In the genomic region with DNA sequence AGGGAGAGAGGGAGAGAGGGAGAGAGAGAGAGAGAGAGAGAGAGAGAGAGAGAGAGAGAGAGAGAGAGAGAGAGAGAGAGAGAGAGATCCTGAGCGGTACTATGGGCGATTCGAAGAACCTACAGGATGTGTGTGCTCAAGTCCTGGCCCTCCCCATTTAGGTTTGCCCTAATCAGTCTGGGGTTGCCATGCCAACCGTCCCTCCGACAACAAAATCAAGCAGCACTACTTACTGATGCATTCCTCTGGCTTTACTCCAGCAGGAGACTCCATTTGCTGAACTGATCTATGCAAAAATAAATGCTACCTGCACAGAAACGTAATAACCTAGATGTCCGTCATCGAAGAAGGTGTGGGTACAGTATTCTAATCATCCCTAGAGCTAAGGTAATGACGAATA, we compare ENCODE assay signal across 8 mouse cellular contexts. TPM values are rescaled to one million over a fixed set of nuclear protein-coding genes. Genes with fewer than 3 reads are reported as not detected.
A peak's percentile ranks its signal among the peaks of the same experiment; 100 is the strongest.
DNase-seq lines count a peak whose midpoint lies in the region; ATAC-seq and TF ChIP-seq lines count a peak whose summit lies in the region.

No protein-coding gene starts in this region.

- H3K4me1 ChIP-seq in kidney, adult 2 months (ENCODE audit: control insufficient read depth, insufficient read depth, low read length) = peaks cover 3% of the 10 kb centered on the region; the same call in 1 of the 2 replicates
- peaks cover 15% of the 10 kb centered on the region for H3K4me1 ChIP-seq in limb, embryonic 10.5 days
- peaks cover 12% of the 10 kb centered on the region for H3K4me1 ChIP-seq in midbrain, embryonic 13.5 days (replicated peaks)
- H3K4me1 ChIP-seq in stomach, embryonic 15.5 days = no peaks in the 10 kb centered on the region

- TF ChIP-seq POLR2A in kidney, adult 2 months (IDR thresholded peaks at IDR 0.05; ENCODE audit: low read depth, low read length) = no peak

- H3K9me3 ChIP-seq in limb, embryonic 10.5 days (replicated peaks) = no peaks in the 10 kb centered on the region
- peaks cover 5% of the 10 kb centered on the region; the same call in 1 of the 2 replicates for H3K9me3 ChIP-seq in midbrain, embryonic 13.5 days
- H3K9me3 ChIP-seq in stomach, embryonic 15.5 days = no peaks in the 10 kb centered on the region

- DNase-seq in 3T3-L1 (ENCODE audit: low read depth, low spot score) = peak; percentile 80
- peak; percentile 88 for DNase-seq in ZHBTc4 (ENCODE audit: low read depth, low spot score)
- DNase-seq in embryo, embryonic 10 days (ENCODE audit: low spot score) = peak; percentile 81
- DNase-seq in heart, adult 8-10 months (ENCODE audit: low spot score) = peak; percentile 31
- DNase-seq in kidney, adult 2 months = peak; percentile 70
- DNase-seq in limb, embryonic 10.5 days (ENCODE audit: low spot score) = peak; percentile 76

- peak overlapping the region; percentile 51 for H3K4me3 ChIP-seq in kidney, adult 2 months (ENCODE audit: insufficient read depth, low read depth, low read length)
- H3K4me3 ChIP-seq in limb, embryonic 10.5 days = peak overlapping the region; percentile 69
- peak overlapping the region; percentile 51 for H3K4me3 ChIP-seq in midbrain, embryonic 13.5 days (replicated peaks)
- peak overlapping the region; percentile 66 for H3K4me3 ChIP-seq in stomach, embryonic 15.5 days (replicated peaks)

- H3K27me3 ChIP-seq in kidney, adult 2 months (replicated peaks; ENCODE audit: control insufficient read depth, insufficient read depth, low read length) = no peaks in the 10 kb centered on the region
- H3K27me3 ChIP-seq in limb, embryonic 10.5 days (ENCODE audit: low read depth, poor library complexity, severe bottlenecking) = no peaks in the 10 kb centered on the region
- H3K27me3 ChIP-seq in midbrain, embryonic 13.5 days = no peaks in the 10 kb centered on the region
- no peaks in the 10 kb centered on the region for H3K27me3 ChIP-seq in stomach, embryonic 15.5 days (replicated peaks)

- H3K9ac ChIP-seq in midbrain, embryonic 13.5 days (replicated peaks) = peak overlapping the region; percentile 57
- no peak overlapping the region for H3K9ac ChIP-seq in stomach, embryonic 15.5 days

- peak overlapping the region; percentile 70; the same call in 1 of the 2 replicates for H3K27ac ChIP-seq in kidney, adult 2 months (ENCODE audit: insufficient read depth, low read depth, low read length)
- peak overlapping the region; percentile 88 for H3K27ac ChIP-seq in limb, embryonic 10.5 days
- peak overlapping the region; percentile 83 for H3K27ac ChIP-seq in midbrain, embryonic 13.5 days
- peak overlapping the region; percentile 64 for H3K27ac ChIP-seq in stomach, embryonic 15.5 days

- H3K36me3 ChIP-seq in kidney, adult 2 months (ENCODE audit: control insufficient read depth, insufficient read depth, low read length) = no peaks in the 10 kb centered on the region
- H3K36me3 ChIP-seq in limb, embryonic 10.5 days = no peaks in the 10 kb centered on the region
- H3K36me3 ChIP-seq in midbrain, embryonic 13.5 days = no peaks in the 10 kb centered on the region
- no peaks in the 10 kb centered on the region for H3K36me3 ChIP-seq in stomach, embryonic 15.5 days

- ATAC-seq in midbrain, embryonic 13.5 days = peak; percentile 84
- peak; percentile 48; the same call in 1 of the 2 replicates for ATAC-seq in stomach, embryonic 15.5 days (ENCODE audit: insufficient read depth, low FRiP score, low read depth)

- WGBS in kidney, adult 2 months = 19% methylated on average over 9 of the region's 9 CpGs
- 16% methylated on average over 9 of the region's 9 CpGs for WGBS in limb, embryonic 10.5 days
- WGBS in midbrain, embryonic 13.5 days = 16% methylated on average over 9 of the region's 9 CpGs
- WGBS in stomach, embryonic 15.5 days = 18% methylated on average over 9 of the region's 9 CpGs

- TF ChIP-seq CTCF in kidney, adult 2 months (conservative IDR thresholded peaks at IDR 0.05; ENCODE audit: insufficient read depth, insufficient read length, low read depth, low read length) = no peak

- peak overlapping the region; percentile 58 for H3K4me2 ChIP-seq in midbrain, embryonic 13.5 days (replicated peaks)
- peak overlapping the region; percentile 51 for H3K4me2 ChIP-seq in stomach, embryonic 15.5 days

RNA-seq across cellular contexts. Expression of gene Lrp3, which starts 20.0 kb away (rescaled TPM):
- 10 to 100 TPM in 1 of 4 experiments, 1 to 10 TPM in 3; 7.3 to 10.4 (median 9.1) TPM for total RNA-seq in heart, adult 8-10 months (2022)
- polyA plus RNA-seq in kidney, adult 2 months (2012; rRNA removed) = 19.7 and 22.6 TPM in 2 replicates
- 7.8 and 9.4 TPM in 2 replicates for polyA plus RNA-seq in limb, embryonic 10.5 days (2016; fragmentation: Nextera tagmentation; extraction: Ambion mirVana)
- 25.9 and 31.1 TPM in 2 replicates for polyA plus RNA-seq in midbrain, embryonic 13.5 days (2015; fragmentation: Nextera tagmentation; extraction: Ambion mirVana)
- polyA plus RNA-seq in stomach, embryonic 15.5 days (2015; fragmentation: Nextera tagmentation; extraction: Ambion mirVana) = 6.3 and 7.1 TPM in 2 replicates

RNA-seq across cellular contexts. Expression of gene Slc7a10, which starts 49.1 kb away (rescaled TPM):
- total RNA-seq in heart, adult 8-10 months (2022) = 1 to 10 TPM in 1 of 4 experiments, under 1 TPM in 3; 0.27 to 1.4 (median 0.66) TPM
- 2.5 and 7.0 TPM in 2 replicates for polyA plus RNA-seq in kidney, adult 2 months (2012; rRNA removed)
- 0.31 TPM in 1 of 2 replicates, not detected in the other for polyA plus RNA-seq in limb, embryonic 10.5 days (2016; fragmentation: Nextera tagmentation; extraction: Ambion mirVana)
- 3.4 and 3.6 TPM in 2 replicates for polyA plus RNA-seq in midbrain, embryonic 13.5 days (2015; fragmentation: Nextera tagmentation; extraction: Ambion mirVana)
- 2.4 and 3.3 TPM in 2 replicates for polyA plus RNA-seq in stomach, embryonic 15.5 days (2015; fragmentation: Nextera tagmentation; extraction: Ambion mirVana)

Comparison
In these comparisons a context has a peak if more than half of its experiments do, and no peak if none do; other contexts are left out.
1. Peak in every context shown above with its lines: DNase-seq, ATAC-seq, H3K4me3 ChIP-seq and H3K27ac ChIP-seq.
2. DNase-seq: peak in every context shown above with its lines; median percentile 88 in ZHBTc4; 81 in embryo, embryonic 10 days; 80 in 3T3-L1; 76 in limb, embryonic 10.5 days; 70 in kidney, adult 2 months; 31 in heart, adult 8-10 months.